Comparison of ENCODE assay signal across 26 mouse cellular contexts in genomic region chr2:43986066-43986465, GRCm38 (mm10).
DNase-seq lines count a peak whose midpoint lies in the region; ATAC-seq and TF ChIP-seq lines count a peak whose summit lies in the region.
"Had no signal": no experiment of that assay in that cellular context is flagged by ENCODE, and none has a peak within 500 bp of the region (broad histone marks: within the 10 kb centered on the region; RNA-seq: fewer than 3 reads in every experiment).

No protein-coding gene starts in this region.

- no peak for TF ChIP-seq POLR2A in testis, adult 2 months (IDR thresholded peaks at IDR 0.05; ENCODE audit: control insufficient read depth, low read depth, low read length)

- H3K4me3 ChIP-seq in forebrain, embryonic 16.5 days (replicated peaks; ENCODE audit: low read length) = no peak overlapping the region
- no peak overlapping the region for H3K4me3 ChIP-seq in forebrain, embryonic 13.5 days
- 0 out of 2 replicates have a peak overlapping the region, but pooled peaks have one; percentile 1 for H3K4me3 ChIP-seq in left cerebral cortex, adult 2 months
- H3K4me3 ChIP-seq in testis, adult 2 months (ENCODE audit: control insufficient read depth, low read depth, low read length) = peak overlapping the region; percentile 42
- H3K4me3 ChIP-seq: embryonic facial prominence, embryonic 13.5 days; heart, embryonic 10.5 days; heart, embryonic 15.5 days; midbrain, embryonic 13.5 days had no signal

- H3K9ac ChIP-seq in forebrain, embryonic 16.5 days (replicated peaks; ENCODE audit: low read depth, low read length) = no peak overlapping the region
- no peak overlapping the region for H3K9ac ChIP-seq in forebrain, embryonic 13.5 days
- H3K9ac ChIP-seq: embryonic facial prominence, embryonic 13.5 days; heart, embryonic 15.5 days; liver, embryonic 14.5 days; midbrain, embryonic 13.5 days had no signal

- peak overlapping the region; percentile 80 for H3K27ac ChIP-seq in forebrain, embryonic 16.5 days (ENCODE audit: low read length)
- H3K27ac ChIP-seq in forebrain, embryonic 13.5 days = no peak overlapping the region
- H3K27ac ChIP-seq in left cerebral cortex, adult 2 months = no peak overlapping the region
- H3K27ac ChIP-seq in testis, adult 2 months (ENCODE audit: control insufficient read depth, insufficient read depth, low read depth, low read length) = no peak overlapping the region
- H3K27ac ChIP-seq: embryonic facial prominence, embryonic 13.5 days; heart, embryonic 10.5 days; heart, embryonic 15.5 days; liver, embryonic 14.5 days; macrophage; midbrain, embryonic 13.5 days had no signal

- peak in 1 of 2 experiments; percentile 26 for DNase-seq in left cerebral cortex, adult 2 months (ENCODE audit: extremely low spot score in 1 of 2, low spot score in 2 of 2)
- no peak for DNase-seq in left cerebral cortex, postnatal 4 days
- DNase-seq in testis, postnatal 10 days (ENCODE audit: low spot score) = no peak
- no peak for DNase-seq in thymus, postnatal 36 days
- DNase-seq: adrenal gland, postnatal 14 days; cerebellum, adult 18-20 months; cerebellum, postnatal 10 days; gastrocnemius, postnatal 25 days; heart, adult 11 months; kidney, adult 9 months; kidney, postnatal 10 days; liver; lung, adult 2 months; lung, postnatal 10 days; retina, postnatal 1 day; thymus, postnatal 14 days had no signal

- no peaks in the 10 kb centered on the region for H3K9me3 ChIP-seq in forebrain, embryonic 16.5 days (ENCODE audit: control insufficient read depth, low read length)
- H3K9me3 ChIP-seq in forebrain, embryonic 13.5 days (replicated peaks) = no peaks in the 10 kb centered on the region
- H3K9me3 ChIP-seq: embryonic facial prominence, embryonic 13.5 days; heart, embryonic 10.5 days; heart, embryonic 15.5 days; midbrain, embryonic 13.5 days had no signal

- intact Hi-C loops in left cerebral cortex, adult 2 months (cut with DNase I) = loop anchor here (10.0 kb wide), 2 partner anchors 1019 to 1119 kb away; no protein-coding TSS in a partner anchor
- intact Hi-C loops in left cerebral cortex, postnatal 4 days (cut with DNase I) = loop anchor here (10.0 kb wide), 1 partner anchor 1119 kb away; no protein-coding TSS in a partner anchor

- peaks cover 9% of the 10 kb centered on the region for H3K4me1 ChIP-seq in forebrain, embryonic 16.5 days (replicated peaks; ENCODE audit: control insufficient read depth, insufficient read depth, low read length)
- H3K4me1 ChIP-seq in forebrain, embryonic 13.5 days = no peaks in the 10 kb centered on the region
- peaks cover 4% of the 10 kb centered on the region for H3K4me1 ChIP-seq in testis, adult 2 months (ENCODE audit: control insufficient read depth, insufficient read depth, low read length)
- H3K4me1 ChIP-seq: embryonic facial prominence, embryonic 13.5 days; heart, embryonic 10.5 days; heart, embryonic 15.5 days had no signal

- H3K36me3 ChIP-seq in forebrain, embryonic 16.5 days (ENCODE audit: control insufficient read depth, insufficient read depth) = no peaks in the 10 kb centered on the region
- H3K36me3 ChIP-seq in forebrain, embryonic 13.5 days (ENCODE audit: poor library complexity, severe bottlenecking) = no peaks in the 10 kb centered on the region
- no peaks in the 10 kb centered on the region for H3K36me3 ChIP-seq in testis, adult 2 months (ENCODE audit: control insufficient read depth, insufficient read depth, low read length)
- H3K36me3 ChIP-seq: embryonic facial prominence, embryonic 13.5 days; heart, embryonic 10.5 days; heart, embryonic 15.5 days; midbrain, embryonic 13.5 days had no signal

- TF ChIP-seq CTCF in left cerebral cortex, adult 2 months (IDR thresholded peaks at IDR 0.05) = no peak
- TF ChIP-seq CTCF in testis, adult 2 months (IDR thresholded peaks at IDR 0.05; ENCODE audit: control insufficient read depth, insufficient read depth, insufficient replicate concordance, low read depth, low read length) = no peak

- peak overlapping the region; percentile 3; the same call in 1 of the 2 replicates for H3K4me2 ChIP-seq in forebrain, embryonic 16.5 days (ENCODE audit: low read length)
- no peak overlapping the region for H3K4me2 ChIP-seq in forebrain, embryonic 13.5 days
- H3K4me2 ChIP-seq: embryonic facial prominence, embryonic 13.5 days; heart, embryonic 15.5 days; midbrain, embryonic 13.5 days had no signal

- 68% methylated on average over 14 of the region's 14 CpGs for WGBS in forebrain, embryonic 16.5 days
- 77% methylated on average over 14 of the region's 14 CpGs for WGBS in forebrain, embryonic 13.5 days

- ATAC-seq in forebrain, embryonic 16.5 days = peak; percentile 4; the same call in 1 of the 2 replicates
- no peak for ATAC-seq in forebrain, embryonic 13.5 days
- ATAC-seq: intestine, embryonic 16.5 days; midbrain, embryonic 13.5 days had no signal

- no peaks in the 10 kb centered on the region for H3K27me3 ChIP-seq in forebrain, embryonic 16.5 days (replicated peaks; ENCODE audit: control insufficient read depth, insufficient read depth, low read length)
- no peaks in the 10 kb centered on the region for H3K27me3 ChIP-seq in forebrain, embryonic 13.5 days
- no peaks in the 10 kb centered on the region for H3K27me3 ChIP-seq in testis, adult 2 months (ENCODE audit: control insufficient read depth, insufficient read depth, low read length)
- H3K27me3 ChIP-seq: embryonic facial prominence, embryonic 13.5 days; heart, embryonic 15.5 days; midbrain, embryonic 13.5 days had no signal

Comparison
In these comparisons a context has a peak if more than half of its experiments do, and no peak if none do; other contexts are left out.
1. H3K4me3 ChIP-seq: peak in left cerebral cortex, adult 2 months (single experiment) and testis, adult 2 months (single experiment); none in forebrain, embryonic 16.5 days (single experiment) and forebrain, embryonic 13.5 days (single experiment).